Mouse (Mus musculus): ENCODE results near the gene Mrc1.

DNA sequence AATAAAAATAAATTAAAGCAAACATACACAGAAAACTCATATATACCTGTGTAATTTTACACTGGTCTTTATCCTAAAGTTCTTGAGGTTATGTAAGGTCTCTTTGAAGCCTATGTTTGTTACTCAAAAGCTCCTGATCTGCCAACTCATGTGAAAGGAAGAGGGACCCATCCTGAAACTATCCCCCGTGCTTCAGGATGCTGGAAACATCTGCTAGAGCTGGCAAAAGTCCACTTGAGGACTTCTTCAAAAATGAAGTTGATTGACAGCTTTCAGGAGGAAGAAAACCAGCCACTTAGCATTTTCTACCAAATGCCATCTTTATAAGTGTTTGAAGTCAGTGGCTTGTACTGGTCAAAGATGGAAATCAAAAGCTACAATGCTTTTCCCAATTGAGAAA, 40.0 kb downstream of the Mrc1 start:
- TF ChIP-seq EP300 (IDR thresholded peaks at IDR 0.05; ENCODE audit: low read depth) (no peak), CTCF (IDR thresholded peaks at IDR 0.05; ENCODE audit: low read depth) (no peak)
